Mouse (Mus musculus): ENCODE measurements around the gene Psma4.

Gene Psma4

DNA sequence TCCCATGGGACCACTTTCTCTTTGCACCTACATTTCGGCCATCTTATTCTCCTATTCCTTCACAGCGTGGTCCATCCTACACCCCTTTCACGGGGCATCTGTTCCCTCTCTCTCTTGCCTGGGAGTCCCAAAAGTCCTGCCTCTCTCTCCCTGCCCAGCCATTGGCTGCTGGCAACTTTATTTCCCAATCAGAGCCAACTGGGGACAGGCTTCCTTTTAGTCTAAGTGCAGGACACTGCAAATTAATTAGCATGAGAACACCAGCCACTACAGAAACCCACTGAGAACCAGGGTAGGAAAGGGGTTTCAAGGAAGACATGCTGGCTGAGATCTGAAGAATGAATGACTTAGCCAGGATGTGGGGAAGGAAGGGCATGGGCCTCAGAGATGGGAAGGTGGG is 43.8 kb downstream of the Psma4 start:
- no peak for DNase-seq

DNA sequence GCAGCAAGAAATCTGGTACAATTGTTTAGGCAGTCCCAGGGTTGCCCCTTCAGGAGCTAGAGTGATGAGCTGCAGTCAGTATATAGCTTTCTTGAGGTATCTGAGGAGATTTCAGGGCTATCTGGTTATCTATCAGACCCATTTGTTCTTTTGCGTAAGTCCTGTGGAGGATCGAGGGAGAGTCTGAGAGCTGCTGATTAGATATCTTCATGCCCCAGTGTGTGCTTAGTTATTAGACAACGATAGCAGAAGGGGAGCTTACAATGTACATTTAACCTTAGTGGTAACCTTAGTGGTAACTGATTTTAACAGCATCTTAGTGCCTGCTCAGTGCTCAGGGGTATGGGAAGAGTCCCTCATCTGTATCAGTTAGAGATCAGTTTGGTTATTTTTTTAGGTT is 45.1 kb downstream of the Psma4 start:
- no peak for DNase-seq

DNA sequence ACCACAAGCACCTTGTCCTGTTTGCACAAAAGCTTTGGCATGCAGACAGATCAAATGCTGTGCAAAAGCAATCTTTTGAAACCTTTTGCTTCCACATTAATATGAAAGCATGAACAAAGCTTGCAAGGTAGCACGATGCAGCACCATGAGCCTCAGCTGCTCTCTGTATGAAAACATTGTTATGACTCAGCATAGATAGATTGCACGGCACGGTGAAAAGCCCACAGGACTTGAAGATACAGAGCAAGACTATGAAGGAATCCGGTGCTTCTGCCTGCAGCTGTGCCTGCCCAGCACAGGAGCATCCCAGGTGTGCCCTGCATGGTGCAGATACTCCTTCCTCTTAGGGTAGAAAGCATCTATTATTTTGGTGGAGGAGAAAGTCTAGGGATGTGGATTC is 53.0 kb downstream of the Psma4 start:
- DNase-seq, result no peak

Data from cerebellum, postnatal 14 days (tissue).